Mouse (Mus musculus): ENCODE measurements around the gene Dlg1. TPM values are rescaled to one million over a fixed set of nuclear protein-coding genes. Genes with fewer than 3 reads are reported as not detected.

Gene Dlg1
- polyA plus RNA-seq, 1 experiment from 2014 or later, result 20.5 TPM

GRCm38 (mm10) chr16:31750526-31750925 is 87.3 kb downstream of the Dlg1 start:
- H3K9ac ChIP-seq, result no peak overlapping the region
- H3K27me3 ChIP-seq (replicated peaks), result no peaks in the 10 kb centered on the region
- H3K9me3 ChIP-seq (replicated peaks), result no peaks in the 10 kb centered on the region
- no peaks in the 10 kb centered on the region for H3K4me1 ChIP-seq
- peaks cover 10% of the 10 kb centered on the region for H3K36me3 ChIP-seq
- H3K27ac ChIP-seq, result no peak overlapping the region
- no peak for ATAC-seq
- WGBS (ENCODE audit: insufficient replicate concordance), result 65% methylated on average over 1 of the region's 1 CpGs
- no peak overlapping the region for H3K4me2 ChIP-seq
- H3K4me3 ChIP-seq, result no peak overlapping the region

- ATAC-seq, result no peak
- Histone ChIP-seq H3K9ac (no peak overlapping the region), H3K9me3 (replicated peaks) (no peaks in the 10 kb centered on the region), H3K27me3 (replicated peaks) (no peaks in the 10 kb centered on the region), H3K4me3 (no peak overlapping the region), H3K36me3 (peaks cover 6% of the 10 kb centered on the region; the same call in 1 of the 2 replicates), H3K4me2 (no peak overlapping the region), H3K27ac (no peak overlapping the region), H3K4me1 (0 out of 2 replicates have a peak, but pooled peaks cover 5% of the 10 kb centered on the region)
- 73% methylated on average over 19 of the region's 19 CpGs for WGBS (ENCODE audit: insufficient replicate concordance)
These were observed 91.2 kb downstream of the Dlg1 start for GRCm38 (mm10) chr16:31754172-31755025.

DNA sequence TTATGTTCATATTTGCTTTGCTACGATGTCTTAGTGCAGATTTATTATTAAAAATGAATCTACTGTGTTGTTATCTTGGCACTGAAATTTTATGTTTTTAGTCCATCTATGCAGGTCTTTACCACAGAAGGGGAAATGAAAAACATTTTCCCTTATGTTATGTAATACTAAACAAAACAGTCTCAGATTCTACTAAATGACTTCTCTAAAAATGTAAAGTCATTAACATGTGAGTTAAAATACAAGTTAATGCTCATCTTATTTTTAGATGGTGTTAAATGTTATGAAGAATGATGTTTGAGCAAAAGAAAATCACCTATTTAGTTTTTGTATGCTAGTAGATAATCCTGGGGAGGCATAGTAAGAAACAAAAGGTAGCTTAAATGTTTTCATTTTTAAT is 91.8 kb downstream of the Dlg1 start:
- ATAC-seq, result no peak
- Histone ChIP-seq H3K4me2 (no peak overlapping the region), H3K27ac (no peak overlapping the region), H3K27me3 (replicated peaks) (no peaks in the 10 kb centered on the region), H3K4me3 (no peak overlapping the region), H3K36me3 (peaks cover 6% of the 10 kb centered on the region; the same call in 1 of the 2 replicates), H3K9me3 (replicated peaks) (no peaks in the 10 kb centered on the region), H3K4me1 (0 out of 2 replicates have a peak, but pooled peaks cover 7% of the 10 kb centered on the region), H3K9ac (no peak overlapping the region)
- 91% methylated on average over 1 of the region's 1 CpGs for WGBS (ENCODE audit: insufficient replicate concordance)

GRCm38 (mm10) chr16:31756436-31756835 is 93.2 kb downstream of the Dlg1 start:
- Histone ChIP-seq H3K9me3 (replicated peaks) (no peaks in the 10 kb centered on the region), H3K36me3 (peaks cover 6% of the 10 kb centered on the region; the same call in 1 of the 2 replicates), H3K4me2 (no peak overlapping the region), H3K4me3 (no peak overlapping the region), H3K9ac (no peak overlapping the region), H3K27ac (no peak overlapping the region), H3K27me3 (replicated peaks) (no peaks in the 10 kb centered on the region), H3K4me1 (0 out of 2 replicates have a peak, but pooled peaks cover 8% of the 10 kb centered on the region)
- 76% methylated on average over 5 of the region's 5 CpGs for WGBS (ENCODE audit: insufficient replicate concordance)
- no peak for ATAC-seq

GRCm38 (mm10) chr16:31757606-31758005 is 94.4 kb downstream of the Dlg1 start:
- H3K9me3 ChIP-seq (replicated peaks), result no peaks in the 10 kb centered on the region
- ATAC-seq, result no peak
- no peak overlapping the region for H3K27ac ChIP-seq
- H3K9ac ChIP-seq, result no peak overlapping the region
- H3K4me2 ChIP-seq, result no peak overlapping the region
- H3K4me1 ChIP-seq, result 0 out of 2 replicates have a peak, but pooled peaks cover 8% of the 10 kb centered on the region
- H3K4me3 ChIP-seq, result no peak overlapping the region
- peaks cover 6% of the 10 kb centered on the region; the same call in 1 of the 2 replicates for H3K36me3 ChIP-seq
- no peaks in the 10 kb centered on the region for H3K27me3 ChIP-seq (replicated peaks)
- WGBS (ENCODE audit: insufficient replicate concordance), result 81% methylated on average over 1 of the region's 1 CpGs

DNA sequence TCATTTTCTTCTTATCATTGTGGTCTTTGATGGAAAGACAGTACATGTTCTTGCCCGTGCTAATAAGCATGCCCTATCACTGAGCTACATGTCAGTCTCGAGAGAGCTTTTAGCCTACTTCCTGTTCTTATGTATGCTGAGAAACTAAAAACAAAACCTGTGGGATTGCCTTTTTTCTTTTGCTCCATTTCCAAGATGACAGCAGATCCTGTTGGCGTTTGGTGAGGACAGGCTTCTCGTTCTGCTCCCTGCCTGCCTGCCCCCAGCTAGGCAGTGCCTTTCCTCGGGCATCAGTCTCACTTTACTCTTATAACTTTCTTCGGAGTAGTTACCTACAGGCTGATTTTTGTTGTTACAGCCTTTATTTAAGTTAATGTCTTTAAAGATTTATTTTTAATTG is 96.2 kb downstream of the Dlg1 start:
- H3K9ac ChIP-seq, result no peak overlapping the region
- no peak overlapping the region for H3K27ac ChIP-seq
- WGBS (ENCODE audit: insufficient replicate concordance), result 65% methylated on average over 6 of the region's 6 CpGs

GRCm38 (mm10) chr16:31766298-31766697 is 103.1 kb downstream of the Dlg1 start:
- H3K27ac ChIP-seq, result no peak overlapping the region
- H3K4me1 ChIP-seq, result no peaks in the 10 kb centered on the region
- H3K36me3 ChIP-seq, result no peaks in the 10 kb centered on the region
- WGBS (ENCODE audit: insufficient replicate concordance), result 85% methylated on average over 6 of the region's 6 CpGs
- ATAC-seq, result no peak
- no peak overlapping the region for H3K4me3 ChIP-seq
- H3K9me3 ChIP-seq (replicated peaks), result no peaks in the 10 kb centered on the region
- no peaks in the 10 kb centered on the region for H3K27me3 ChIP-seq (replicated peaks)
- no peak overlapping the region for H3K4me2 ChIP-seq
- no peak overlapping the region for H3K9ac ChIP-seq

More for the DNA sequence above, 96.2 kb downstream of the Dlg1 start:
- Histone ChIP-seq H3K9me3 (replicated peaks) (no peaks in the 10 kb centered on the region), H3K27me3 (replicated peaks) (no peaks in the 10 kb centered on the region), H3K36me3 (peaks cover 3% of the 10 kb centered on the region; the same call in 1 of the 2 replicates), H3K4me3 (no peak overlapping the region), H3K4me1 (0 out of 2 replicates have a peak, but pooled peaks cover 8% of the 10 kb centered on the region), H3K4me2 (no peak overlapping the region)
- ATAC-seq, result no peak

DNA sequence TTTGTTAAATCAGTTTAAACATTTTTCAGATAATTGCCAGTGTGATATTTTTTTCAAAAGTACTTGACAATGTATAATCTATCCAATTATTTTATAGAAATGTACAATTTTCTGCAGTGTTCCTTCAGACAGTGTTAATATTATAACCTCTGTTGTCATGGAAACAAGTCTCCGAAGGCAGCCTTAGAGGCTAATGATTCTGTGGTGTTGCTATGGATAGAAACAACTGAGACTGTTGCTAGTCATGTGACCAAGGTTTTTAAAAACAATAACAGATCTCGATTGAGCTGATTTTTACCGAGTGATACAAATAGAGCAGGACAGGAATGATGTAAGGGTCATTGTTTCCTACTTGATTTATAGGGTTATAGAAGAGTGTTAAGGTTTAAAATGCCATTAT is 103.5 kb downstream of the Dlg1 start:
- Histone ChIP-seq H3K27ac (no peak overlapping the region), H3K4me1 (no peaks in the 10 kb centered on the region), H3K9me3 (replicated peaks) (no peaks in the 10 kb centered on the region), H3K27me3 (replicated peaks) (no peaks in the 10 kb centered on the region), H3K9ac (no peak overlapping the region), H3K4me3 (no peak overlapping the region), H3K36me3 (no peaks in the 10 kb centered on the region), H3K4me2 (no peak overlapping the region)
- 75% methylated on average over 3 of the region's 3 CpGs for WGBS (ENCODE audit: insufficient replicate concordance)
- no peak for ATAC-seq

GRCm38 (mm10) chr16:31775924-31776323 is 112.7 kb downstream of the Dlg1 start:
- Histone ChIP-seq H3K4me1 (no peaks in the 10 kb centered on the region), H3K9ac (no peak overlapping the region), H3K4me3 (no peak overlapping the region), H3K9me3 (replicated peaks) (no peaks in the 10 kb centered on the region), H3K27ac (no peak overlapping the region), H3K4me2 (no peak overlapping the region), H3K27me3 (replicated peaks) (no peaks in the 10 kb centered on the region), H3K36me3 (no peaks in the 10 kb centered on the region)
- no peak for ATAC-seq
- 83% methylated on average over 10 of the region's 10 CpGs for WGBS (ENCODE audit: insufficient replicate concordance)

DNA sequence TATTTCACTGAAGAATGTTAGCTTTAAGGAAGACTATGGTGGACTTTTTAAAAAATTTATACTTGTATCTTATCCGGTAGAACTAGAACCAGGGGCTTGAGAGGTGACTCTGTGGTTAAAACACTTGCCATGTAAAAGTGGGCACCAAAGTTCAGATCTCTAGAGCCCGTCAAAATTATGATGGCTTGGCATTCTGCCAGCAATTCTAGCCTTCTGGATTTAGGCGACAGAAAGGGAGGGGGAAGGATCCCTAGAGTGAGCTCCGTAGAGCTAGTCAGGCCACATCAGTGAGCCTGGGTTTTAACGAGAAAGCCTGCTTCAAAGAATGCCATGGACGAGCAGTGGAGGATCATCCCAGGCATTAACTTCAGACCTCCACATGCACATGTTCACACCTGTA is 117.8 kb downstream of the Dlg1 start:
- no peak overlapping the region for H3K4me2 ChIP-seq
- H3K9ac ChIP-seq, result no peak overlapping the region
- peaks cover 11% of the 10 kb centered on the region for H3K36me3 ChIP-seq
- H3K9me3 ChIP-seq (replicated peaks), result no peaks in the 10 kb centered on the region
- H3K4me3 ChIP-seq, result no peak overlapping the region
- H3K27me3 ChIP-seq (replicated peaks), result no peaks in the 10 kb centered on the region
- no peak for ATAC-seq
- no peak overlapping the region for H3K27ac ChIP-seq
- H3K4me1 ChIP-seq, result no peaks in the 10 kb centered on the region
- WGBS (ENCODE audit: insufficient replicate concordance), result 71% methylated on average over 6 of the region's 6 CpGs

DNA sequence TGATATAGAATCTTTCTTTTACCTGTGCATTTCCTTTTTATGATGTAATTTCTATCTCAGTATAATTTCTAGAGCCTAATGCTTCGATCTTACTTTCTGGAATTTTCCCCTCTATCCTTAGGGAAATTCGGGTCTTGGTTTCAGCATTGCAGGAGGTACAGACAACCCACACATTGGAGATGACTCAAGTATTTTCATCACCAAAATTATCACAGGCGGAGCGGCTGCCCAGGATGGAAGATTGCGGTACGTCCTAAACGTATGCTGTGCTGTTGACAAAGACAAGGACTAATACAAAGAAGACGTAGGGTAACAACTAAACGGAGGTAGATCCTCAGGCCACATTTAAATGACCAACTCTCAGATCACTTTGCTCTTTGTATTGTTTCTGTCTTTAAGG is 126.8 kb downstream of the Dlg1 start:
- peaks cover 31% of the 10 kb centered on the region for H3K36me3 ChIP-seq
- no peak for ATAC-seq
- no peak overlapping the region for H3K27ac ChIP-seq
- no peak overlapping the region for H3K4me2 ChIP-seq
- no peak overlapping the region for H3K4me3 ChIP-seq
- no peaks in the 10 kb centered on the region for H3K9me3 ChIP-seq (replicated peaks)
- no peaks in the 10 kb centered on the region for H3K4me1 ChIP-seq
- H3K9ac ChIP-seq, result no peak overlapping the region
- WGBS (ENCODE audit: insufficient replicate concordance), result 87% methylated on average over 9 of the region's 9 CpGs
- H3K27me3 ChIP-seq (replicated peaks), result no peaks in the 10 kb centered on the region

GRCm38 (mm10) chr16:31803644-31804043 is 140.4 kb downstream of the Dlg1 start:
- Histone ChIP-seq H3K27me3 (replicated peaks) (no peaks in the 10 kb centered on the region), H3K36me3 (peaks cover 57% of the 10 kb centered on the region), H3K27ac (no peak overlapping the region), H3K9me3 (replicated peaks) (no peaks in the 10 kb centered on the region), H3K9ac (no peak overlapping the region), H3K4me2 (no peak overlapping the region), H3K4me1 (no peaks in the 10 kb centered on the region), H3K4me3 (no peak overlapping the region)
- 29% methylated on average over 3 of the region's 3 CpGs for WGBS (ENCODE audit: insufficient replicate concordance)
- ATAC-seq, result no peak

Measured in liver, embryonic 12.5 days (tissue).